Mouse (Mus musculus): ENCODE measurements around the gene Map3k4. TPM values are rescaled to one million over a fixed set of nuclear protein-coding genes. Genes with fewer than 3 reads are reported as not detected.

Map3k4 gene
- polyA plus RNA-seq, 1 experiment from 2014 or later = 50.8 TPM

DNA sequence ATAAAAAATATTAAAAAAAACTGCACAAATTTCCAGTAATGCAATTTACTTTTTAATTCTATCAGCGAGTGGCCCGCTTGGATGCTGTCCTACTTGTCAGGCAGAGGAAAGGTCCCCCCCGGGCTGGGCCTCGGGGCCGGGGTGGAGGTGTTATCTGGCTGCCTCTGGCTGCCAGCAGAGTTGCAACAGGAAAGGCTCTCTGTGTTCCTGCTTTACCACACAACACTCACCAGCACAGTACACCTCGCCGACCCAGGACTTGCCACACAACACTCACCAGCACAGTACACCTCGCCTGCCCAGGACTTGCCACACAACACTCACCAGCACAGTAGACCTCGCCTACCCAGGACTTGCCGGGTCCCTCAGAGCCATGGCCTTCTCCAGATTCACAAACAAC, 38.8 kb downstream of the Map3k4 start:
- WGBS = 95% methylated on average over 10 of the region's 10 CpGs
- no peak overlapping the region for H3K4me3 ChIP-seq
- no peak overlapping the region for H3K27ac ChIP-seq
- no peak overlapping the region for H3K9ac ChIP-seq
- no peaks in the 10 kb centered on the region for H3K9me3 ChIP-seq
- no peaks in the 10 kb centered on the region for H3K4me1 ChIP-seq
- H3K36me3 ChIP-seq (replicated peaks) = no peaks in the 10 kb centered on the region
- H3K27me3 ChIP-seq (replicated peaks) = no peaks in the 10 kb centered on the region
- ATAC-seq (replicated peaks) = no peak
- H3K4me2 ChIP-seq = no peak overlapping the region

DNA sequence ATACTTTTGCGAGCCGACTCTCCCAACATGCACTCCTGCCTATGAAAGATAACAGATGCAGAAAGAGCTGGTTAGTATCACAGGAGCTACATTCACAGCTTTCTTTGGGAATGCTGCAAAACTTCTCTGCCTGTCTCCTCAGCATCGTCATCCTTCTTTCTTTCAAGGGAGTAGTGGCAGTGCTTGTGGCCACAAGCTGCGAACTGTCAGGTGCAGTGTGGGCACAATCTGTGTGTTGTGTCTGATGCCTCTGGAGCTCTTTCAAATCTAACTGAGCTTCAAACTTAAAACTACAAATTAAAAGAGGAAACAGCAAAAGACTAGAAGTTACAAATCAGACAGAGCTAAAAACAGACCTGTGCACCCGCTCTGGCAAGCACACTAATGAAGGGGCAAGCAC, 40.5 kb downstream of the Map3k4 start:
- Histone ChIP-seq H3K9ac (no peak overlapping the region), H3K4me2 (no peak overlapping the region), H3K36me3 (replicated peaks) (no peaks in the 10 kb centered on the region), H3K27ac (no peak overlapping the region), H3K27me3 (replicated peaks) (no peaks in the 10 kb centered on the region), H3K9me3 (no peaks in the 10 kb centered on the region), H3K4me1 (no peaks in the 10 kb centered on the region), H3K4me3 (no peak overlapping the region)
- no peak for ATAC-seq (replicated peaks)
- 85% methylated on average over 5 of the region's 5 CpGs for WGBS

DNA sequence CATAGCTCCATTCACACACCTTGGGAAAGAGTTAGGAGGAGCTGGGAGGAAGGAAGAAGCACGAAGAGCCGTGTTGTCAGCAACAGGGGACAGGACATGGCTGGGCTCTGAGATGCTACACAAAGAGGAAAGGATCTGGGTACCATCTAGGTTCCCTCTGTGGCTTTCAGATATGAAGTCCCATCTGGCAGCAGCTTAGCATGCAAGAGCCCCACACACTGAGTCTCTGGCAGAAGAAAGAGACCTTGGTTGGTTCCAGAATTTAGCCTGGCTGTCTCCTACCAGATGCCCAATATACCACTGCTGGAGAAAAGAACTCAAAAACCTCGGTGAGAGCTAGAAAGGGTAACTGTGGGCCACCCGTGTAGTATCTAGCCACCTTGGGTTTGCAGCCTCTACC, 41.3 kb downstream of the Map3k4 start:
- Histone ChIP-seq H3K27me3 (replicated peaks) (no peaks in the 10 kb centered on the region), H3K4me2 (no peak overlapping the region), H3K4me3 (no peak overlapping the region), H3K4me1 (no peaks in the 10 kb centered on the region), H3K9ac (no peak overlapping the region), H3K9me3 (no peaks in the 10 kb centered on the region), H3K27ac (no peak overlapping the region), H3K36me3 (replicated peaks) (no peaks in the 10 kb centered on the region)
- no peak for ATAC-seq (replicated peaks)
- WGBS = 88% methylated on average over 4 of the region's 4 CpGs

DNA sequence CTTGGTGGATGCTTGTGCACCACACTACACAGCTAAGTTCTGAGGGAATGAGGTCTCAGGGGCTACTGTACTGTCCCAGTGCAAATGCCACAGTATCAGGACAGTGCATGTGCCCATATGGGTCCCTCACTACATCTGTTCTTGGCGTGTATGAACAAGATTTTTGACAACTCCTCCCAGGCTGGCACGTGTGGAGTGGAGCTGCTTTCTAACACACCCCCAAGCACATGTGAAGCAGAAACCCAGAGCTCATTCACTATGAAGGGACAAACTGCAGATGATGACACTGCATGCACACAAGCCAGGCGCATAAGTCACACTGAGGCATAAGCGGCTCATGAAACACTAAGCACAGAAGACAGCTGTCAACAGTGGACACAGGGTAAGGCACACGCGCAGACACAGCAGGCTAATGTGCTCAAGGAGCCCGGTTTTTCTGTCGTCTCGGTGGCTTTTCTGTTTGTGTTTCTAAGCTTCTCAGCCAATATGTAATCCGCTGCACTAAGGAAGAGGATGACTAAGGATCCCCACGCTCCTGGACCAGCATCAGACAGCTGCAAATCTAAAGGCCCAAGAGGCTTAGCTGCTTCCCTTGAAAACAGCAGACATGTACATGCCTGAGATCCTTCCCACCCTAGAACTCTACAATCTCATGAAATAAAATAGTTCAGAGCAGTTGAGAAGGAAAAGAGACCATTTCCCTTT, 41.9 kb downstream of the Map3k4 start:
- no peaks in the 10 kb centered on the region for H3K27me3 ChIP-seq (replicated peaks)
- 89% methylated on average over 11 of the region's 11 CpGs for WGBS
- H3K36me3 ChIP-seq (replicated peaks) = peaks cover 1% of the 10 kb centered on the region; the same call in 1 of the 2 replicates
- H3K27ac ChIP-seq = no peak overlapping the region
- no peak overlapping the region for H3K4me2 ChIP-seq
- no peaks in the 10 kb centered on the region for H3K4me1 ChIP-seq
- ATAC-seq (replicated peaks) = no peak
- H3K9me3 ChIP-seq = no peaks in the 10 kb centered on the region
- no peak overlapping the region for H3K9ac ChIP-seq
- H3K4me3 ChIP-seq = no peak overlapping the region

GRCm38 (mm10) chr17:12275756-12276155, 42.8 kb downstream of the Map3k4 start:
- Histone ChIP-seq H3K4me1 (no peaks in the 10 kb centered on the region), H3K9ac (no peak overlapping the region), H3K4me3 (no peak overlapping the region), H3K4me2 (no peak overlapping the region), H3K27me3 (replicated peaks) (no peaks in the 10 kb centered on the region), H3K9me3 (no peaks in the 10 kb centered on the region), H3K27ac (no peak overlapping the region), H3K36me3 (replicated peaks) (peaks cover 10% of the 10 kb centered on the region)
- no peak for ATAC-seq (replicated peaks)
- 77% methylated on average over 9 of the region's 9 CpGs for WGBS

DNA sequence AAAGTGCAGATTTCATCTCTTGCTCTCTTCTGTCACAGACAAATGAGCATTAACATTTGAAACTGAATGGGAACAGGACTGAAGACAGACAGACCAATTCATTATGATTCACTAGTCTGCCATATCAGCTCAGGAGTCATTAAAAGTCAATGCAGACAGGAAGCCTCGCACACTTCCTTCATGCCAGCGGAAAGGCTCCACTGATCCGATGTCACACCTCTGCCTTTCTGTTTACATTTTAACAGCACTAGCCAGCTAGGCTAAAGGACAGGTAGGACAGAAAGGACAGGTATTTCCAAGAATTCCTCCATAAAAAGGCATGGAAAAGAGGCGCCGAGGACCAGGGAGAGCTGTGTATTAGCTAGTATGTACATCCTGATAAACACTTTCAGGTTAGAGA, 45.6 kb downstream of the Map3k4 start:
- H3K4me1 ChIP-seq = peaks cover 3% of the 10 kb centered on the region; the same call in 1 of the 2 replicates
- WGBS = 85% methylated on average over 5 of the region's 5 CpGs
- H3K4me2 ChIP-seq = no peak overlapping the region
- no peak overlapping the region for H3K27ac ChIP-seq
- ATAC-seq (replicated peaks) = no peak
- no peaks in the 10 kb centered on the region for H3K9me3 ChIP-seq
- H3K9ac ChIP-seq = no peak overlapping the region
- no peak overlapping the region for H3K4me3 ChIP-seq
- H3K27me3 ChIP-seq (replicated peaks) = no peaks in the 10 kb centered on the region
- H3K36me3 ChIP-seq (replicated peaks) = peaks cover 14% of the 10 kb centered on the region

DNA sequence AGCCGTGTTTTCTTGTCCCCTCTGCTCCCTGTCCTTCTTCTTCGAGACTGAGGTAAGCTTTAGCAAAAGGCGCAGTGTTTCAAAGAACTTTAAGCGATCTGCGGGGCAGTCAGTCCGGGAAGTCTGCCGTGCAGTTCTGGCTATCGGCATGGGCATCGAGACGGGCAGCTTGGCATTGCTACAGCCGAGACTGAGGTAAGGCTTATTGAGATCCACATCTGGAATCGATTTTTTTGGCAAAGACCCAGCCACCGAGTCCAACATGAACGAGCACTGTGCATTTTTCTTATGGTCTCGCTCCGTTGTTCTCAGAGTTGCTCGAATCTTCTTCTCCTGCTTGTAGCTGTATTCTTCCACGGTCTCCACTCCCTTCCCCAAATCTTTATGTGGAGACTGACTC, 46.8 kb downstream of the Map3k4 start:
- ATAC-seq (replicated peaks) = no peak
- Histone ChIP-seq H3K9ac (no peak overlapping the region), H3K36me3 (replicated peaks) (peaks cover 14% of the 10 kb centered on the region), H3K27me3 (replicated peaks) (no peaks in the 10 kb centered on the region), H3K4me3 (no peak overlapping the region), H3K4me2 (no peak overlapping the region), H3K9me3 (no peaks in the 10 kb centered on the region), H3K27ac (no peak overlapping the region), H3K4me1 (peaks cover 11% of the 10 kb centered on the region)
- 96% methylated on average over 18 of the region's 18 CpGs for WGBS

GRCm38 (mm10) chr17:12268538-12268937, 50.1 kb downstream of the Map3k4 start:
- Histone ChIP-seq H3K4me3 (no peak overlapping the region), H3K4me2 (no peak overlapping the region), H3K27ac (no peak overlapping the region), H3K4me1 (peaks cover 24% of the 10 kb centered on the region), H3K9me3 (no peaks in the 10 kb centered on the region), H3K36me3 (replicated peaks) (peaks cover 14% of the 10 kb centered on the region), H3K27me3 (replicated peaks) (no peaks in the 10 kb centered on the region), H3K9ac (no peak overlapping the region)
- 78% methylated on average over 10 of the region's 10 CpGs for WGBS
- no peak for ATAC-seq (replicated peaks)

DNA sequence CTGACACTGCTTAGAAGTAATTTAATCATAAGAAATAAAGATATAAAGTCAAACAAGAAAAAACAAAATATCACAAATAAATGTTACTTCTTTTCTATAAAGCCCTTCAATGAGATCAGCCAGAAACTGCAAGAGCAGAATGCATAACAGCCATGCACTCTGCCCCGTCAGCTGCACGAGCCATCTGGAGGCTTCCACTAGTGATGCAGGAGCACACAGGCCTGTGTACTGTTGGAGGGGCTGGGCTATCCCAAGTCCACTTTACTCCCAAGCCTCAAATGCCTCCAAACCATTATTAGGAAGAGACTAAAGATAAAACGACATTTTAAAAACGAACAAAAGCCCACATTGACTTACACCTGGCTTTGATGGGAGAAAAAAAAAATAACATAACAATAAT, 50.5 kb downstream of the Map3k4 start:
- H3K27me3 ChIP-seq (replicated peaks) = no peaks in the 10 kb centered on the region
- no peaks in the 10 kb centered on the region for H3K9me3 ChIP-seq
- no peak overlapping the region for H3K4me3 ChIP-seq
- peaks cover 14% of the 10 kb centered on the region for H3K36me3 ChIP-seq (replicated peaks)
- ATAC-seq (replicated peaks) = no peak
- H3K27ac ChIP-seq = no peak overlapping the region
- WGBS = 73% methylated on average over 4 of the region's 4 CpGs
- peaks cover 24% of the 10 kb centered on the region for H3K4me1 ChIP-seq
- H3K9ac ChIP-seq = no peak overlapping the region
- no peak overlapping the region for H3K4me2 ChIP-seq

DNA sequence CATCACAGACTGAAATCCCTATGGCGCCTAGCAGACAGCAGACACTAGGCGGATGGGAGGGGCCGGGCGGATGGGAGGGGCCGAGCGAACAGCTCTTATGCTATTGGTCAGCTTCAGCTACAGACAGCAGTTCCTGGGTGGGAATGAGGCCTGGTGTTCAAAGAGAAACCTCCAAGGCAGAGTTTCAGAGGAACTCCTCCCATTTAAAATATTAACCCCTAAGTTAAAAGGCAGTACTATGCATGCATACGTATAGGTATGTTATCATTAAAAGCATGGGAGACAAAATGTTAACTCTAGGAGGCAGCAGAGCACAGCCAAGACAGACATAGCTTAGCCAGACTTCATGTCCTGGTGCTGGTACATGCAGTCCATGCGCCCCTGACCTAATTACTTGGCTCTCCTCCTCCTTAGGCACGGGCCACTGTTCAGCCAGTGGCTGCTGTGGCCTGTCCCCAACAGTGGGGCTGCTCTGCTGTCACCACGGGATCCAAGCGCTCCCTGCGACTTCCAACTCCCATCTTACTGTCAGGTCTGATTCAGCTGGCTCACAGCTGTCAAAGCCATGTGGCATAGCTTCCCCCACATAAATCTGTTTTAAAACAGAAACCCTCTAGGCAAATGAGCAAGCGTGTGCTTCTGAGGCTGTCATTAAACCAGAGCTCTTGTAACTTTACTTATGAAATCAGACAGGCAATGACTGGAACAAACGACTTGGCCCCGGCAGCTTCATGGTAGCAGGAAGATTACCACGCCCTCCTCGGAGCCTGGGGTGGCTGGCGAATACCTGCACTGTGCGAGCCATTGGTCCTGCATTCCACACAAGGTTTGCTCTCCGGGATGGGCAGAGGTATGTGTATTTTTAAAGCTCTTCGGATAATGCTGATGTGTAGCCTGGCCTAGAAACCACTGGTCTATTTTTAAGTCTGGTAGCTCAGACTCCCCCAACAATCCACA, 52.3 kb downstream of the Map3k4 start:
- H3K4me1 ChIP-seq = peaks cover 24% of the 10 kb centered on the region
- H3K9ac ChIP-seq = no peak overlapping the region

GRCm38 (mm10) chr17:12264293-12264692, 54.3 kb downstream of the Map3k4 start:
- H3K9me3 ChIP-seq = no peaks in the 10 kb centered on the region
- ATAC-seq (replicated peaks) = no peak
- H3K4me1 ChIP-seq = peaks cover 24% of the 10 kb centered on the region
- H3K9ac ChIP-seq = no peak overlapping the region
- WGBS = 93% methylated on average over 3 of the region's 3 CpGs
- no peak overlapping the region for H3K27ac ChIP-seq
- H3K27me3 ChIP-seq (replicated peaks) = no peaks in the 10 kb centered on the region
- H3K4me2 ChIP-seq = no peak overlapping the region
- H3K4me3 ChIP-seq = no peak overlapping the region
- 0 out of 2 replicates have a peak, but pooled peaks cover 9% of the 10 kb centered on the region for H3K36me3 ChIP-seq (replicated peaks)

More for the DNA sequence above, 52.3 kb downstream of the Map3k4 start:
- no peak overlapping the region for H3K4me3 ChIP-seq
- no peak overlapping the region for H3K4me2 ChIP-seq
- peak; percentile 74 for ATAC-seq (replicated peaks)
- WGBS = 61% methylated on average over 21 of the region's 21 CpGs
- no peaks in the 10 kb centered on the region for H3K27me3 ChIP-seq (replicated peaks)
- peaks cover 8% of the 10 kb centered on the region for H3K36me3 ChIP-seq (replicated peaks)
- no peaks in the 10 kb centered on the region for H3K9me3 ChIP-seq
- peak overlapping the region; percentile 58 for H3K27ac ChIP-seq

DNA sequence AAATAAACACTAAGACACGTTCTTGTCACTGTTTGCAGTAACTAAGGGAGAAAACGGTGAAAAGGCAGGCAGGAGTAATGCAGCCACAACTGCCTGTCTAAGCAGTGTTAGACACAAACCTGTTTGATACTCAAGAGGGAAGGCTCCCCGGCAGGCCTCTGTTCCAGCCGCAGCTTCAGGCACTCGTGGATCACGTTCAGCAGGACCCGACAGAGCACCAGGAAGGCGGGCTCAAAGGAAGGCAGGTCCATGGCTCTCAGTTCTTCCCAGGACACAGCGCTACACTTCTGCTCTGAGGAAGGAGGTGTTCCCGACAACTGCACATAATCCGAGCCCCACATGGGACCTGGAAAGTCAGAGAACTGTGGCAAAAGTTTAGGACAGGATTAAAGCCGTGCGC, 54.8 kb downstream of the Map3k4 start:
- Histone ChIP-seq H3K4me1 (peaks cover 24% of the 10 kb centered on the region), H3K4me2 (no peak overlapping the region), H3K36me3 (replicated peaks) (0 out of 2 replicates have a peak, but pooled peaks cover 9% of the 10 kb centered on the region), H3K9ac (no peak overlapping the region), H3K4me3 (no peak overlapping the region), H3K27ac (no peak overlapping the region), H3K9me3 (no peaks in the 10 kb centered on the region), H3K27me3 (replicated peaks) (no peaks in the 10 kb centered on the region)
- ATAC-seq (replicated peaks) = no peak
- 88% methylated on average over 13 of the region's 13 CpGs for WGBS
